Comparison of ENCODE assay signal across 8 mouse cellular contexts in the genomic region with DNA sequence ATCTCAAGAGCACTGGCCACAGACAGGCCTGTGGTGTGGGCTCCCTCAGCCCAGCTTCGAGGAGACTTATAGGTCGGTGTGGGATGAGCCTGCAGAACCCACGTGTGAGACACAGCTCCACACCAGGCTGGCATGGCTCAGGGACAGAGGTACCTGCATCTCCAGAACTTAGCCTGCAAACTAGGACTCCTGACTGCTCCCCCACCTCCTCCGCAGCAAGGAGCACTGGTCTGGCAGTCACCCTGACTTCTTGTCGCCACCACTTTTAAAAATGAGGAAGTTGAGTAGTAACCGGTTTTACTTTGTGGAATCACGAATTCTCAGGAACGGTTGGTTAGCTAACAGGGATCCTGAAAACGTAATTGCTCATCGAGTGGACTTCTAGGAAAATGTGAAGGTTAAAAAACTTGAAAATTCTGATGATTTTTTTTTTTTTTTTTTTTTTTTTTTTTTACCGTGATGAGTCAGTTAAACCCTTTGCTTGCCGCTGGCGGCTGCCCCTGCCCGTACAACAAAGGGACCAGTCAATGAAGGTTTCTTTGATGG. TPM values are rescaled to one million over a fixed set of nuclear protein-coding genes. Genes with fewer than 3 reads are reported as not detected.
A peak's percentile ranks its signal among the peaks of the same experiment; 100 is the strongest.
DNase-seq lines count a peak whose midpoint lies in the region; TF ChIP-seq lines count a peak whose summit lies in the region.

No protein-coding gene starts in this region.

- peak overlapping the region; percentile 24; the same call in 1 of the 2 replicates for H3K4me3 ChIP-seq in small intestine, adult 2 months (ENCODE audit: low read depth, low read length)

- 46% methylated on average over 14 of the region's 14 CpGs for WGBS in small intestine, adult 2 months

- H3K27ac ChIP-seq in small intestine, adult 2 months (ENCODE audit: insufficient read depth, low read depth, low read length) = no peak overlapping the region

- H3K36me3 ChIP-seq in small intestine, adult 2 months (ENCODE audit: control insufficient read depth, insufficient read depth, low read length) = no peaks in the 10 kb centered on the region

- peak; percentile 9 for DNase-seq in adrenal gland, postnatal 14 days
- DNase-seq in adrenal gland, adult 8-10 months = no peak
- DNase-seq in lung, postnatal 36 days = peak; percentile 9
- no peak for DNase-seq in lung, postnatal 25 days (ENCODE audit: low spot score)
- DNase-seq in induced T-regulatory cell, adult 2 months (ENCODE audit: low read depth) = peak; percentile 53
- no peak for DNase-seq in thymus, postnatal 14 days
- DNase-seq in layer of hippocampus, adult 9-10 months (ENCODE audit: low spot score) = no peak

- TF ChIP-seq POLR2A in small intestine, adult 2 months (IDR thresholded peaks at IDR 0.05; ENCODE audit: low read depth, low read length) = no peak

- H3K4me1 ChIP-seq in small intestine, adult 2 months (ENCODE audit: control insufficient read depth, insufficient read depth, insufficient read length, low read length) = 0 out of 2 replicates have a peak, but pooled peaks cover 2% of the 10 kb centered on the region

- TF ChIP-seq CTCF in small intestine, adult 2 months (IDR thresholded peaks at IDR 0.05; ENCODE audit: extremely low read depth, insufficient read length, insufficient replicate concordance, low read depth, low read length) = no peak

- no peaks in the 10 kb centered on the region for H3K27me3 ChIP-seq in small intestine, adult 2 months (ENCODE audit: control insufficient read depth, insufficient read depth, low read length)

RNA-seq across cellular contexts. Expression of gene Prdm1, which starts 10.8 kb away (rescaled TPM):
- 2.8 and 3.2 TPM in 2 replicates for total RNA-seq in adrenal gland, postnatal 14 days (2021)
- total RNA-seq in adrenal gland, adult 8-10 months (2022) = 1 to 10 TPM; 2.2 to 7.7 (median 5.6) TPM
- 3.7 and 8.3 TPM in 2 replicates for polyA plus RNA-seq in small intestine, adult 2 months (2012; rRNA removed)

Comparison
In these comparisons a context has a peak if more than half of its experiments do, and no peak if none do; other contexts are left out.
1. DNase-seq: peak in adrenal gland, postnatal 14 days (single experiment), lung, postnatal 36 days (single experiment) and induced T-regulatory cell, adult 2 months (single experiment); none in adrenal gland, adult 8-10 months (single experiment), lung, postnatal 25 days (single experiment), thymus, postnatal 14 days (single experiment) and layer of hippocampus, adult 9-10 months (single experiment).